Mouse (Mus musculus) adrenal gland, adult 2 months (tissue): ENCODE measurements around the gene Btf3l4. TPM values are rescaled to one million over a fixed set of nuclear protein-coding genes. Genes with fewer than 3 reads are reported as not detected.

Experiments used
- DNase-seq: peaks from one replicate; pipeline ENCODE4 v3.0.0; 2021
- long read RNA-seq: library from polyadenylated mRNA; stranded (forward); transcript quantifications from one replicate; pipeline ENCODE4 v2.0.0, GENCODE M21; 2021
- polyA plus RNA-seq: library from polyadenylated mRNA; depleted of rRNA; stranded (reverse); fragments of >200 nt; gene quantifications from 2 replicates; pipeline ENCODE4 v1.2.3, GENCODE M21; 2012; rRNA removed
- total RNA-seq, 2 experiments: library from RNA; stranded (reverse); gene quantifications; 2 replicates each; pipeline ENCODE4 v1.2.3; 2021

Gene Btf3l4
- total RNA-seq = 100 to 1,000 TPM; 124 to 146 TPM
- 6.0 and 10.3 TPM in 2 replicates for polyA plus RNA-seq
- long read RNA-seq, transcript Btf3l4-204 (6 exons, 3,141 nt) = major isoform, 74 of 94 reads
- long read RNA-seq, transcript Btf3l4-203 (6 exons, 1,033 nt) = minor isoform, 6 of 94 reads
- long read RNA-seq, partial matches to known transcripts = 2 of 94 reads
- long read RNA-seq, other reads (novel, unspliced or antisense) = 8 of 94 reads

- DNase-seq = peak; percentile 94
Measured at GRCm38 (mm10) chr4:108832916-108833827, at the start of gene Btf3l4. TSS of gene Btf3l4 (minus strand) at chr4:108833614.

- peak; percentile 65 for DNase-seq
Measured at GRCm38 (mm10) chr4:108878963-108879822, 45.8 kb upstream of the Btf3l4 start, which contains the start of gene Rab3b. TSS of gene Rab3b (plus strand) at chr4:108879063.

- no peak for DNase-seq
Measured at GRCm38 (mm10) chr4:108877901-108878300, 44.5 kb upstream of the Btf3l4 start.

- DNase-seq = no peak
Measured at GRCm38 (mm10) chr4:108873746-108874145, 40.3 kb upstream of the Btf3l4 start.

GRCm38 (mm10) chr4:108869730-108870374 is 36.4 kb upstream of the Btf3l4 start:
- DNase-seq = peak; percentile 84

GRCm38 (mm10) chr4:108866806-108867205 is 33.4 kb upstream of the Btf3l4 start:
- DNase-seq = no peak

GRCm38 (mm10) chr4:108848505-108848848 is 15.1 kb upstream of the Btf3l4 start, which contains the start of gene A730015C16Rik:
TSS of gene A730015C16Rik (minus strand) at chr4:108848619.
- DNase-seq = no peak

- DNase-seq = peak; percentile 90
Measured at GRCm38 (mm10) chr4:108847715-108848504, 14.5 kb upstream of the Btf3l4 start, which contains the start of gene Kti12. TSS of gene Kti12 (plus strand) at chr4:108847785.

- DNase-seq = no peak
Measured at GRCm38 (mm10) chr4:108845824-108846569, 12.6 kb upstream of the Btf3l4 start.

- DNase-seq = no peak
Measured at GRCm38 (mm10) chr4:108843336-108843735, 9.9 kb upstream of the Btf3l4 start.

- no peak for DNase-seq
Measured at GRCm38 (mm10) chr4:108841920-108842578, 8.6 kb upstream of the Btf3l4 start.

- no peak for DNase-seq
Measured at GRCm38 (mm10) chr4:108838031-108838430, 4.6 kb upstream of the Btf3l4 start.

- DNase-seq = no peak
Measured at GRCm38 (mm10) chr4:108835496-108835895, 2.1 kb upstream of the Btf3l4 start.

GRCm38 (mm10) chr4:108834971-108835311 is 1.5 kb upstream of the Btf3l4 start:
- peak; percentile 44 for DNase-seq

- DNase-seq = peak; percentile 92
Measured at GRCm38 (mm10) chr4:108834115-108834970, 929 bp upstream of the Btf3l4 start, which contains the start of gene Txndc12. TSS of gene Txndc12 (plus strand) at chr4:108834601.

- no peak for DNase-seq
Measured at GRCm38 (mm10) chr4:108833828-108834114, 357 bp upstream of the Btf3l4 start.

GRCm38 (mm10) chr4:108830698-108831097 is 2.7 kb downstream of the Btf3l4 start:
- no peak for DNase-seq

- no peak for DNase-seq
Measured at GRCm38 (mm10) chr4:108826643-108827042, 6.8 kb downstream of the Btf3l4 start.

GRCm38 (mm10) chr4:108826096-108826495 is 7.3 kb downstream of the Btf3l4 start:
- no peak for DNase-seq
